Mouse (Mus musculus) naive thymus-derived CD4-positive, alpha-beta T cell, adult 5 months (primary cell): ENCODE measurements around the gene Defb26. TPM values are rescaled to one million over a fixed set of nuclear protein-coding genes. Genes with fewer than 3 reads are reported as not detected.

ENCODE experiments used
- polyA plus RNA-seq: library from polyadenylated mRNA; unstranded; fragments of 100-300 nt; shearing (Covaris generic); gene quantifications from one replicate; pipeline ENCODE4 v1.2.1, GENCODE M21; 2017

Defb26 gene
- not detected for polyA plus RNA-seq

DNA sequence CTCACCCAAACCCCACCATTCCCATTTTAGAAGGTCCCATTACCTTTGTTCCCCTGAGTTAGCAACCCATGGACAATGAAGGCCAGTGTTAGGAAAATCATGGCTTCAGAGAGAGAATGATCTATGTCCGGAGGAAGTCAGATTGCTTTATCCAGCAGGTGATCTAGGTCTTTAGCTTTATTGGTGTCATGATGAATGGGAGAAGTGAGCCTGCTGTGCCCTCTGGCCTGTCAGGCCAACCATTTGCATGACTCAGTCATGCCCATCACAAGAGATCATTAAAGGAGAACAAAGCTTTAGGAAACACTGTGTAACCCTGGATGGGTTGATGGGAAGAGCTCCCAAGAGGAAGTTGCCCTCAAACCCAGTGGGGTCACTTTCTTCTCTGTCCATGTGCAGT lies at the start of gene Defb26:
TSS of gene Defb26 (minus strand) at position 101 of the 400 bp plus-strand sequence.

DNA sequence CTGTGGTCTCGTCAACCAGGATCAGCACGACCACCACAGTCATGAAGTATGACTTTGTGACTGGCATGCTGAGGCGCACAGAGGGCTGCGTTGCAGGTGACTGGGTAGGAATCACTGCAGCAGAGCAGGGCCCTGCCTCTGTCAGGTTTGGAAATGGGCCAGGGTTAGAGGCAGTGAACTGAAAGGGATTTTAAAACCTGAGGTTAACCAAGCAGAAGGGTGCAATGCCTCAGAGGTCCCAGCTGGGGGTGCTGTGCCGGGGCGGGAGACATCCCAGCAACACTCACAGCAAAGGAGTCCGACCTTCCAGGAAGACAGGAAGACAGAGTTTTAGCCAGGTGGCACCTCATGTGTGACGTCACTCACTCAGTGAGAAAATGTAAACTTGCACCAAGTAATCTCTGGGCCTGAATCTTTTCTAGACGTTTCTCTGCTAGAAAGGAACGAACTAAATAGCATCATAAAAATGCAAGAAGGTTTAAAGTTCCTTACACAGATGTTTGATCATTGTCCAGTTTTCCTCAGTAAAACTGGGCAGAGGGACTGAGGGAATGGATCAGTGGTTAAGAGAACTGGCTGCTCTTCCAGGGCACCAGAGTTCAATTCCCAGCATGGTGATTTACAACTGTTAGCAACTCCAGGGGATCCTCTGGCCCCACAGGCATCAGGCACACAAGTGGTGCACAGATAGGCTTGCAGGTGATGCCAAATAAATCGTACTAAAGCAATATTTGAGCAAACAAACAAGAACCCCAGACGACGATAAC lies 28.6 kb upstream of the Defb26 start, which contains the start of gene Defb29:
TSS of gene Defb29 (minus strand) at position 155 of the 767 bp plus-strand sequence.

DNA sequence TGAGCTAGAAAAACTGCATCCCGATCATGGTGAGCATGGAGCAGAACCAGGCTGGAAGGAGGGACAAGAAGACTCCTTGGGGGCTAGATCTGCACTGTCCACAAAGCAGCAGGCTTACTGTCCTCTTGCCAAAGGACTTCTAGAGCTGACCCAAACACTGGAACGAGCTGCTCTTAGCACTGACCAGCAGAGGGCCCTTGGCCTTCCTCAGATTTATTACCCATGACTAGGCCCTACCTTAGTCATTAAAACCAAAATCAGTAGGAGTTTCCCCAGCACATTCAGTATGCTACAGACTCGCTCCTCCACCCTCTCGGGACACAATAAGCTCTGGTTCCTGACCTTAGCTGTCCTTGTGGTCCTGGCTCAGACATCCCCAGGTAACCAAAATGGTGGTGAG lies 6.5 kb upstream of the Defb26 start, which contains the start of gene Defb28:
TSS of gene Defb28 (plus strand) at position 275 of the 400 bp plus-strand sequence.

DNA sequence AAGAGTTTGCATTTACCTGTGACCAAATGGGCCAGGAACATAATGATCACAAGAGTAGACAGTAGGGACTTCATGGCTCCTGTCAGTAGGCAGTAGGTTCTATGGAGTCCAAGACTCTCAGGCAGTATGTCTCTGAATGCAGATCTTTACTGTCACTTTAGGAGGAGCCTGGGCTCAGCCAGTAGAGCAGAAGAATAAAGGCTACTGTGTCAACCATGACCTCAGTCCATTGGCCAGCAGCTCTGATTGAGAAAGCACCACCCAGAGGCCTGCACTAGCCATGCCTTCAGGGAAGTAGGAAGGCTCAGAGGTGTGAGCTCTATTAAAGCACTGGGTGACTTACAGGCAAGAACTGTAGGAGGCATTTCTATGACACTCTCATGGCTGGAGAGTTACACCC lies 21.5 kb downstream of the Defb26 start, which contains the start of gene Defb22:
TSS of gene Defb22 (minus strand) at position 101 of the 400 bp plus-strand sequence.

GRCm38 (mm10) chr2:152476763-152477162 lies 34.7 kb downstream of the Defb26 start, which contains the start of gene Defb20:
TSS of gene Defb20 (plus strand) at chr2:152477063.

GRCm38 (mm10) chr2:152464570-152465150 lies 46.8 kb downstream of the Defb26 start, which contains the start of gene Defb23:
TSS of gene Defb23 (minus strand) at chr2:152464620.

Other genes with a start within 250 kb of the Defb26 start
- gene Tbc1d20, start 217.9 kb downstream of the Defb26 start, polyA plus RNA-seq, result 68.7 TPM
- 288 TPM for gene Rbck1, start 179.0 kb downstream of the Defb26 start, polyA plus RNA-seq
- gene Trib3, start 167.7 kb downstream of the Defb26 start, polyA plus RNA-seq, result 12.2 TPM
- not detected for gene Nrsn2, start 135.1 kb downstream of the Defb26 start, polyA plus RNA-seq
- 0.27 TPM for gene Sox12, start 113.6 kb downstream of the Defb26 start, polyA plus RNA-seq
- 0.41 TPM for gene Zcchc3, start 96.7 kb downstream of the Defb26 start, polyA plus RNA-seq
- gene 6820408C15Rik, start 96.1 kb downstream of the Defb26 start, polyA plus RNA-seq, result not detected
- gene Defb23, start 47.1 kb downstream of the Defb26 start, polyA plus RNA-seq, result not detected
- gene Defb20, start 34.6 kb downstream of the Defb26 start, polyA plus RNA-seq, result not detected
- gene Defb22, start 21.6 kb downstream of the Defb26 start, polyA plus RNA-seq, result not detected
- gene Defb28, start 6.6 kb upstream of the Defb26 start, polyA plus RNA-seq, result not detected
- not detected for gene Defb29, start 28.4 kb upstream of the Defb26 start, polyA plus RNA-seq
- gene Gm17416, start 57.6 kb upstream of the Defb26 start, polyA plus RNA-seq, result not detected
- gene Defb21, start 61.1 kb upstream of the Defb26 start, polyA plus RNA-seq, result not detected
- not detected for gene Defb19, start 68.6 kb upstream of the Defb26 start, polyA plus RNA-seq
- not detected for gene Defb45, start 87.7 kb upstream of the Defb26 start, polyA plus RNA-seq
- not detected for gene Defb36, start 92.6 kb upstream of the Defb26 start, polyA plus RNA-seq
- not detected for gene Defb25, start 111.4 kb upstream of the Defb26 start, polyA plus RNA-seq
- not detected for gene Rem1, start 115.3 kb upstream of the Defb26 start, polyA plus RNA-seq
- gene H13, start 157.8 kb upstream of the Defb26 start, polyA plus RNA-seq, result 176 TPM
- 5.4 TPM for gene Mcts2, start 175.3 kb upstream of the Defb26 start, polyA plus RNA-seq
- not detected for gene Id1, start 224.6 kb upstream of the Defb26 start, polyA plus RNA-seq
- gene Cox4i2, start 242.5 kb upstream of the Defb26 start, polyA plus RNA-seq, result not detected